In genomic region chr2:156658751-156659150, GRCm38 (mm10) we compare ENCODE assay signal across 15 mouse cellular contexts. TPM values are rescaled to one million over a fixed set of nuclear protein-coding genes. Genes with fewer than 3 reads are reported as not detected.
DNase-seq lines count a peak whose midpoint lies in the region; ATAC-seq and TF ChIP-seq lines count a peak whose summit lies in the region.
"Had no signal": no experiment of that assay in that cellular context is flagged by ENCODE, and none has a peak within 500 bp of the region (broad histone marks: within the 10 kb centered on the region; RNA-seq: fewer than 3 reads in every experiment).

No protein-coding gene starts in this region.

- ATAC-seq in lung, embryonic 14.5 days (ENCODE audit: insufficient read depth) = no peak
- ATAC-seq in megakaryocyte-erythroid progenitor cell, adult 5-6 weeks (replicated peaks; ENCODE audit: low FRiP score, low TSS enrichment, poor library complexity, severe bottlenecking) = no peak

- WGBS in lung, embryonic 14.5 days = 52% methylated on average over 7 of the region's 7 CpGs
- 67% methylated on average over 7 of the region's 7 CpGs for WGBS in lung, adult 2 months
- WGBS in olfactory bulb, adult 2 months = 45% methylated on average over 7 of the region's 7 CpGs

- peak; percentile 35; the same call in 1 of the 2 replicates for TF ChIP-seq CTCF in lung, embryonic 14.5 days (IDR thresholded peaks at IDR 0.05; ENCODE audit: low read depth)
- TF ChIP-seq CTCF in lung, adult 2 months (IDR thresholded peaks at IDR 0.05; ENCODE audit: insufficient read depth, low read length) = no peak
- TF ChIP-seq CTCF in brain, embryonic 14.5 days (IDR thresholded peaks at IDR 0.05; ENCODE audit: borderline replicate concordance, extremely low read depth, insufficient read depth, insufficient read length) = peak; percentile 31; the same call in 1 of the 2 replicates
- peak; percentile 32; the same call in 1 of the 2 replicates for TF ChIP-seq CTCF in olfactory bulb, adult 2 months (IDR thresholded peaks at IDR 0.05; ENCODE audit: insufficient read depth, low read depth, low read length)

- no peaks in the 10 kb centered on the region for H3K36me3 ChIP-seq in lung, embryonic 14.5 days (ENCODE audit: insufficient read depth)
- H3K36me3 ChIP-seq: embryonic facial prominence, embryonic 13.5 days; heart, embryonic 10.5 days; hindbrain, embryonic 13.5 days; limb, embryonic 13.5 days had no signal

- H3K4me2 ChIP-seq in lung, embryonic 14.5 days = no peak overlapping the region
- H3K4me2 ChIP-seq: embryonic facial prominence, embryonic 13.5 days; hindbrain, embryonic 13.5 days; limb, embryonic 13.5 days had no signal

- H3K9me3 ChIP-seq in lung, embryonic 14.5 days (ENCODE audit: low read depth, low read length) = no peaks in the 10 kb centered on the region
- H3K9me3 ChIP-seq: embryonic facial prominence, embryonic 13.5 days; heart, embryonic 10.5 days; hindbrain, embryonic 13.5 days; limb, embryonic 13.5 days had no signal

- H3K27ac ChIP-seq in lung, embryonic 14.5 days (ENCODE audit: low read depth) = no peak overlapping the region
- peak overlapping the region; percentile 43; the same call in 1 of the 2 replicates for H3K27ac ChIP-seq in olfactory bulb, adult 2 months (ENCODE audit: insufficient read depth, low read depth, low read length)
- H3K27ac ChIP-seq: embryonic facial prominence, embryonic 13.5 days; heart, embryonic 10.5 days; hindbrain, embryonic 13.5 days; limb, embryonic 13.5 days had no signal

- peak; percentile 65 to 75 for DNase-seq in cerebellum, postnatal 10 days
- no peak for DNase-seq in cerebellum, adult 9-11 months
- DNase-seq in lung, embryonic 14.5 days = no peak
- no peak for DNase-seq in lung, adult 2 months
- no peak for DNase-seq in brain, embryonic 14.5 days (ENCODE audit: low read depth)
- no peak for DNase-seq in spleen, postnatal 14 days (ENCODE audit: low spot score in 2 of 2)
- DNase-seq: kidney, postnatal 25 days; thymus, adult 18-20 months had no signal

- no peaks in the 10 kb centered on the region for H3K27me3 ChIP-seq in lung, embryonic 14.5 days (ENCODE audit: insufficient read depth, low read length)

- H3K4me3 ChIP-seq in lung, embryonic 14.5 days (ENCODE audit: low read depth, low read length) = no peak overlapping the region
- H3K4me3 ChIP-seq in lung, adult 2 months (replicated peaks; ENCODE audit: extremely low read depth, low read depth, low read length) = no peak overlapping the region
- no peak overlapping the region for H3K4me3 ChIP-seq in olfactory bulb, adult 2 months (ENCODE audit: insufficient read depth, low read depth, low read length)
- H3K4me3 ChIP-seq: embryonic facial prominence, embryonic 13.5 days; heart, embryonic 10.5 days; hindbrain, embryonic 13.5 days; limb, embryonic 13.5 days; myocyte had no signal

- no peak overlapping the region for H3K9ac ChIP-seq in lung, embryonic 14.5 days
- H3K9ac ChIP-seq: embryonic facial prominence, embryonic 13.5 days; hindbrain, embryonic 13.5 days; limb, embryonic 13.5 days had no signal

- no peaks in the 10 kb centered on the region for H3K4me1 ChIP-seq in lung, embryonic 14.5 days (ENCODE audit: insufficient read depth)
- H3K4me1 ChIP-seq in lung, adult 2 months (ENCODE audit: control insufficient read depth, insufficient read depth, low read length) = no peaks in the 10 kb centered on the region
- H3K4me1 ChIP-seq in olfactory bulb, adult 2 months (ENCODE audit: control insufficient read depth, insufficient read depth, low read length) = peaks cover 71% of the 10 kb centered on the region
- H3K4me1 ChIP-seq: embryonic facial prominence, embryonic 13.5 days; heart, embryonic 10.5 days; limb, embryonic 13.5 days had no signal

- TF ChIP-seq POLR2A in lung, adult 2 months (IDR thresholded peaks at IDR 0.05; ENCODE audit: borderline replicate concordance, extremely low read depth, low read depth, low read length) = no peak
- TF ChIP-seq POLR2A in brain, embryonic 14.5 days (IDR thresholded peaks at IDR 0.05; ENCODE audit: borderline replicate concordance, extremely low read depth, insufficient read depth, insufficient read length, poor library complexity, severe bottlenecking) = no peak
- TF ChIP-seq POLR2A in olfactory bulb, adult 2 months (IDR thresholded peaks at IDR 0.05; ENCODE audit: insufficient read depth, low read depth, low read length) = no peak

RNA-seq across cellular contexts. Expression of gene Dlgap4, which starts 45.2 kb away (rescaled TPM):
- 73.7 and 78.7 TPM in 2 replicates for polyA plus RNA-seq in lung, embryonic 14.5 days (2014; fragmentation: Nextera tagmentation; extraction: Ambion mirVana)
- 87.5 and 116 TPM in 2 replicates for polyA plus RNA-seq in lung, adult 2 months (2012; rRNA removed)
- polyA plus RNA-seq in brain, embryonic 14.5 days (2012; rRNA removed) = 344 and 397 TPM in 2 replicates
- polyA plus RNA-seq in olfactory bulb, adult 2 months (2012; ENCODE audit: insufficient read depth, insufficient read length, low replicate concordance, missing spikeins) = not detected in 2 replicates
- 9.0 and 23.4 TPM in 2 replicates for total RNA-seq in megakaryocyte-erythroid progenitor cell, adult 5-6 weeks (2014; fragmentation: Nextera tagmentation)
- 4.0 and 10.9 TPM in 2 replicates for total RNA-seq in megakaryocyte-erythroid progenitor cell, adult 5-6 weeks (2017)

Comparison
In these comparisons a context has a peak if more than half of its experiments do, and no peak if none do; other contexts are left out.
1. DNase-seq: peak in cerebellum, postnatal 10 days (2 of 2); none in cerebellum, adult 9-11 months (single experiment), lung, embryonic 14.5 days (single experiment), lung, adult 2 months (single experiment), brain, embryonic 14.5 days (single experiment) and spleen, postnatal 14 days (0 of 2).